Mouse (Mus musculus): ENCODE measurements around the gene Gdf1.

- no peak for TF ChIP-seq CTCF (IDR thresholded peaks at IDR 0.05)
- TF ChIP-seq POLR2A (IDR thresholded peaks at IDR 0.05; ENCODE audit: insufficient read depth, low read depth, low read length): no peak
- TF ChIP-seq EP300 (IDR thresholded peaks at IDR 0.05; ENCODE audit: insufficient read depth, low read depth, low read length): no peak
Observed at GRCm38 (mm10) chr8:70281001-70281400, 48.6 kb upstream of the Gdf1 start.

Measured in heart, adult 2 months (tissue).